Mouse (Mus musculus): ENCODE data around the gene Fndc11. TPM values are rescaled to one million over a fixed set of nuclear protein-coding genes. Genes with fewer than 3 reads are reported as not detected.

The Fndc11 gene
- total RNA-seq, 2 experiments from 2014 or later = not detected

DNA sequence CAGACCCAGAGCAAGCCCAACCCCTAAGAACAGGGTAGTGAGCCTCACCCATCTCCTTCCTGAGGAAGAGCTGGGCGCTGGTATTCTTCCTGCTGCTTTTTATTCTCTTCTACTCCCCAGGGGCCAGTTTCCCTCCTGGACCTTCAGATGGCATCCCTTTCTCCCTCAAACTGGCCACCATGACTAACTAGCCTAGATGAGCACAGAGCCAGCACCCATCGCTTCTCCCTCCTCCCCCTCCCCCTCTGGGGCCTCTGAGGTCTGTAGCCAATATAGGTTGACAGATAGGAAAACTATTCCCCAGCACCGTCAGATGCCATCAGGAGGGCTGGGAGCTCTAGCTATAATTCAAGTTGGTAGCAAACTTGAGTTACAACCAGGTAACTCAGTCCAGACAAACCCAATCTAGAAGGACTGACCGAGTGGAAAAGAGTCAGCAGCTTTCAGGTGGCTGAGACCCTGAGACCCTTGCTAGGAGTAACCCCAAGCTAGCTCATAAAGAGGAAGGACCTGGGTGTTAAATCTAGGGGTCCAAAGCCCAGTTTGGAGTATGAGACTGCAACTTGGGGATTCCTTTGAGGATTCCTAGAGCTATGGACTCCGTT is 830 bp upstream of the Fndc11 start:
- no peak for DNase-seq (ENCODE audit: low spot score)

DNA sequence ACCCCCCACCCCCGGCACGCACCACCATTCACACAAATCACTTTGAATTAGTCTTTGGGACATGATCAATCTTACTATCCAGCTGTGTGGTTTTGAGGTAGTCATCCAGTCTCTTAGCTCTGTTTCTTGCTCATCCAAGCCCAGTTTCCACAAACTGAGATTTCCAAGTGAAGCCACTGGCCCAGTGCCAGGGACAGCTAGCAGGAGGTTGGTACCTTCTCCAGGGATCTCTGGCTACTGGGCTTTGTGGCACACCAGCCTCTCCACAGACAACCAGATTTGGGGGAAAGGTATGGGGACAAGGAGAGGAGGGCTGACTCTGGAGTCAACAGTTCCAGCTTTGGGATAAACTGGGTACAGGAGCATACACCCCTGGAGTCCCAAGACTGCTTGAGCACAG is 548 bp downstream of the Fndc11 start:
- no peak for DNase-seq (ENCODE audit: low spot score)

DNA sequence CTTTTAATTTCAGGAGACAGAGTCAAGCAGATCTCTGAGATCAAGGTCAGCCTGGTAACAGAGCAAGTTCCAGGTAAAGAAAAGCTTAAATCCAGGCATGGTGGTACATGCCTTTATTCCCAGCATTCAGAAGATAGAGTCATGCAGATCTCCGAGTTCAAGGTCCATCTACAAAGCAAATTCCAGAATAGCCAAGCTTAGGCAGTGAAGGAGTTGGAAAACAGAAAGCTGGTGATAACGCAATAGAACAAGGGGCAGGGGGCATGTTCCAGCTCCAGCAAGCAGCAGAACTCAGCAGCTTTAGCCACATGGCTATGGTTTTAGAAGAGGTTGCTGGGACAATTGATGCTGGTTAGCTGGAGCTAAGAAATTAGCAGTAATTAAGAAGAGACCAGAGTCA is 5.2 kb downstream of the Fndc11 start:
- DNase-seq (ENCODE audit: low spot score) = no peak

DNA sequence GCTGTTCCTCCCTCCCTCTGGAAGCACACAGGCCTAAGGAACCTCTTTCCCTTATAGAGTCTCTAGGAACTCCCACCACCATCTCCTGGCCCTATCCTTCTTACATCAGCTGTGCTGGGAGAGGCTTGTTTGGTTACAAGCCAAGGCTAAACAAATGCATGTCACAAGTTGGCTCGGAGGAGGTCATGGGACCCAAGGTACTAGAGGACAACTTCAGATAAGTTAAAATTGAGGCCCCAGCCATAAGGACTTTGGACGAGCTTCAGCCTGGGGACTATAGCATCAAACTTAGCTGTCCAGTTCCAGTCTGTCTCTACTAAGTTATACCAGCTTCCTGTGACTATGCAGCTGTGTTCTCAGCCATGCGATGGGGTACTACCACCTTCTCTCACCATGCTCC is 7.3 kb downstream of the Fndc11 start:
- no peak for DNase-seq (ENCODE audit: low spot score)

DNA sequence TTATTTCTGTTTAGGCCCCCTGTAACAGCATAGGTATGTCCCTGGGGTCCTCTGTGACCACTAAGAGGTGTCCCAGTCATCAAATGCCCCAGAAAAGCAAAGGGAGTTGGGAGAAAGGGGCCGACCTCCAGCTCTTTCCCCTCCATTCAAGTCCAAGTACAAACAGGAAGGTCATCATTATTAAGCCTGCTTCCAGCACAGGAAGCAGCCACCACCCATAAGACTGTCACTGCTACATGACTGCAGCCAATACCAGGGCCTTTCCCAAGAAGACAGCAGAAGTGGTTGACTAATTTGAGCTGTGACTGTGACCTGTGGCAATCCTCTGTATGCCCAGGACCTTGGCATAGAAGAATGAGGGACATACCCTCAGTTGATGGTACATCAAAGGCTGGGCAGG is 8.5 kb downstream of the Fndc11 start:
- DNase-seq (ENCODE audit: low spot score) = no peak

DNA sequence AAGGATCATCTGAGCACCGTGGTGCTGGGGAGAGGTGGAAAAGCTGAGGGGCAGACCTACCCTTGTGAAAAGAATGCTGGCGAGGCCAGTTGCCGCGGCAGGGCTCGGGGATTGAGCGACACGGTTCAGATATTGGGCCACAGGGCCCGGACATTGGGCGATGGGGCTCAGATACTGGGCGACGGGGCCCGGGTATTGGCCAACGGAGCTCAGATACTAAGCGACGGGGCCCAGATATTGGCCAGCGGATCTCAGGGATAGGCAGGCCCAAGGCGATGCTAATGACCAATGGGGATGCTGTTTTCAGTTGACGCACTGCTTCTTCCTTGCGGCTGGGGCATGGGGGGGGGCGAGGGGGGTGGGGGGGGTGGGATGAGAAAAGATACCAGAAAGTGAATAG is 11.4 kb downstream of the Fndc11 start:
- DNase-seq (ENCODE audit: low spot score) = no peak

DNA sequence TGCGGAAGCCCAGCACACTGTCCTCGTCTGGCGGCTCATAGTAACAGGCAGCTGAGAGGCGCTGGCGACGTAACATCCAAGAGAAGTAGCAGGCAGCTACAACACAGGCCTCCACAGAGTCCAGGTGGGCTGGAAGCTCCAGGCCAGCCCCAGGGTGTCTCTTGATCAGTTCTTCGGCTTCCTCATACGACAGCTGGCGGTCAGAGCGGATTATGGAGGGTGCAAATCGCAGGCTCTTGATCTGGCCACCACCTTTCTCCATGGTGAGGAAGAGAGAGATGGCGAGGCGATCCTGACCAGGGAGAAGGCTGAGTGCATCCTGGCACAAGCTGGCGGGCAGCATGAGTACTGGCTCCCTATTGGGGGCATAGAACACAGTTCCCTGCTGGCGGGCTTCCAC is 13.6 kb downstream of the Fndc11 start:
- DNase-seq (ENCODE audit: low spot score) = no peak

DNA sequence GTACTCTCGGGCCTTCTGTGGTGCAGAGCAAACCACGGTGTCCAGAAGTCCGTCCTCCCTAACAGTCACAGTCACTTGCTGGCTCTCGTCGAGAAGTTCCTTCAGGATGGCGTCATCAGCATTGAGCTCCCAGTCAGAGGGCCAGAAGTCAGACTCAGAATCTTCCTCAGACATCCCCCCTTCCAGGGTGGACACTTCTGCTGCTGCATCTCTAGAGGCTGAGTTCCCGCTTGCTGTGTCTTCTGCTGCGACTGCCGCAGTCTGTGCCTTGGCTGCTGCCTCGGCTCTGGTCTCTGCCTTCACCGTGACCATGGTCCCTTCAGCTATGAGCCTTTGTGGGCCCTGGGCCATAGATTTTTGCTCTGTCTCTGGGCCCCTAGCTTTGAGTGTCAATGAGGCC is 14.9 kb downstream of the Fndc11 start:
- DNase-seq (ENCODE audit: low spot score) = no peak

DNA sequence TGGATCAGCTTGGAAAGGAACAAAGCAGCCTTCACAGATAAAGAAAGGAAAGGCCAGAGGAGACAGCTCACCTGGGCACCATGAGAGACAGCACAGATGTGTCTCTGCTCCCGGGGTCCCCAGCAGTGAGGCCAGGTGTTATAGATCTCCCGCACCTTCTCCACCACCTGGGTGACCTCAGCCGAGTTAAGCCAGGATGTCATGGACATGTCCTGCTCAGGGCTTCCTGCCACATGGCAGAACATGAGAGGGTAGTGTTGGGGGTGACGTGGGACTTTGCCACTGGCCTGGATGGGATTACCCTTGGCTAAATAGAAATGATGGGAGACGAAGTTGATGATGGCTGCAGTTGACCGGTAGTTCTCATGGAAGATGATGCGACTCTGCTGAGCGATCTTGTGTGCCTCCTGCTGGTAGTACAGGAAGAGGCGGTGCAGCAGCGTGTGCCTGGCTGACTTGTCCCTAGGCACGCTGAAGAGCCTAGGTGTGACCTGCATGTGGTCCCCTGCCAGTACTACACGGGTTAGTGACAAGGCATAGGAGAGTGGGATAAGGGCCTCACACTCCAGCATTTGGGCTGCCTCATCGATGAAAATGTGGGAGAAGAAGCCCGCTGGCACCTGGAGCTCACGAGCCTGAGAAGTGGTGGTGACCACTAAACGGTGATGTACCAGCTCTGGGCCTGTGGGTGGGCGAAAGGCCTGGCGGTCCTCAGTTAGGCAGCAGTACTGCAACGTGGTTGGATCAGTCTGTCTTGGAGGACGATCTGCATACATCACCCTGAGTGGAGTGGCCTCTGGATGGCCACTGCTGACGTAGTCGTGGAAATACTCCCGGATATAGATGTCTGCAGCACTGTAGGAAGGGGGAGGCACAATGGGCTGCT is 16.1 kb downstream of the Fndc11 start:
- no peak for DNase-seq (ENCODE audit: low spot score)

DNA sequence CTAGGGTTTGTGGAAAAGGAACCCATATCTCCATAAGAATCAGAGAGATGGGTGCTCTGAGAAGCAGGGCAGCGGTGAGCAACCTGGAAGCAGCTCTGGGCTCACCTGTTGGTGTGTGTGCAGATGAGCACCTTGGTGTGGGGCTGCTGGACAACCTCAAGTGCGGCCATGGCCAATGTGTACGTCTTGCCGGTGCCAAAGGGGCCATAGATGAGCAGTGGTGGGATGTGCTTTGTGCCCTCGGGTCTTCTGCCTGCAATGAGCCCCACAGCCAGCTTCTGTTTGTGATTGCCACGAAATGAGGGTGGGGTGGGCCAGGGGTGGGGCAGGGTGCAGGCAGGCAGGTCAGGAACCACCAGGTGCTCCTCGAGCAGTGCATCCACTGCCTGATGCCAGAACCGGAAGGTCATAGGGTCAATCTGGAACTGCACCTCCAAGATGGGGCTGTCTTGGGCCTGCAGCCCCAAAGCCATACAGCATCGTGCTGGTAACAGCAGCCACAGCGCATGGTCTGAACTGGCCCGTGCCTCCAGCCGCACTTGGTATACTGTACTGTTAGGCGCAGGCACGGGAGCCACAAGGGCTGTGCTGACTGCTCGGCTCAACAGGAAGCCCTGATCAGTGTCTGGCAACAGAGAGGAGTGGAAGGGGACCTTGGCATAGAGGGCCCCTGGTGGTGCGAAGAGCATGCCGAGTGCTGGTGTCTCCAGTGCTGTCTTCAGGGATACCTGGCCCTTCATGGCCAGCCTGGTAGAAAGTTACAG is 17.6 kb downstream of the Fndc11 start:
- DNase-seq (ENCODE audit: low spot score) = no peak

DNA sequence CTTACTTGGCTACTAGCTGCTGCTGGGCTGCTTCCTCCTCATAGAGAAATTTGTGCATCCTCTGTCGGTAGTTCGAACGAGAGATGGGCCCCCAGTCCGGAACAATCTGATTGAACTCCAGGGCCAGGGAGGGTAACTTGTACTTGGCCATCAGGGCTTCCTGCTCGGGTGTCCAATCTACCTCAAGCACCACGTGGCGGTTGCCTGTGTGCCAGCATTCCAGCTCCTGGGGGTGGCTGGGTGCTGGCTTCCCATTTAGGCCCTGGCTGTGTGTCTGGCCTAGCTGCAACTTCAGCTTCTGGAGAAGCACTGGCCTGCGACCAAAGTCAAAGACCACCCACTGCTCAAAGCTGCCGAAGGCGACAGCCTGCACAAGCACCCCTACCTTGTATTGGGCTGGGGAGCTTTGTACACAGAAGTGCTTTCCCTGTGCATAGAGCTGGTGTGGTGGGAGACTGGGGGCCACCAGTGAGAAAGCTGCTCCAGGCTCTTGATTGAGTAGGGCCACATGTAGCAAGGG is 18.3 kb downstream of the Fndc11 start:
- DNase-seq (ENCODE audit: low spot score) = no peak

DNA sequence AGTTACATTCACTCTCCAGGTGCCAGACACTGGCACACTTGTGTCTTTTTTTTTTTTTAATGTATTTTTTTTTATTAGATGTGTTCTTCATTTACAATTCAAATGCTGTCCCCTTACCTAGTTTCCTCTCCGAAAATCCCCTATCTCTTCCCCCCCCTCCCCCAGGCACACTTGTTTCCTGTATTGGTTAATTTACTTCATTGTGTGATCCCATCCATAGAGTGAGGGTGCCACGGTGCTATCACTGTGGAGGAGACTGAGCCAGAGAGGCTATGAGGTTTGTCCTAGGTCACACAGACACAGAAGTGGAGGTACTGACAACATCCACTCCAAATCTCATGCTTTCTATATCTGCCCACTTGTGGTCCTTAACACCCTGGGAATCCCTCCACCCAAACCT is 19.0 kb downstream of the Fndc11 start:
- DNase-seq (ENCODE audit: low spot score) = no peak

DNA sequence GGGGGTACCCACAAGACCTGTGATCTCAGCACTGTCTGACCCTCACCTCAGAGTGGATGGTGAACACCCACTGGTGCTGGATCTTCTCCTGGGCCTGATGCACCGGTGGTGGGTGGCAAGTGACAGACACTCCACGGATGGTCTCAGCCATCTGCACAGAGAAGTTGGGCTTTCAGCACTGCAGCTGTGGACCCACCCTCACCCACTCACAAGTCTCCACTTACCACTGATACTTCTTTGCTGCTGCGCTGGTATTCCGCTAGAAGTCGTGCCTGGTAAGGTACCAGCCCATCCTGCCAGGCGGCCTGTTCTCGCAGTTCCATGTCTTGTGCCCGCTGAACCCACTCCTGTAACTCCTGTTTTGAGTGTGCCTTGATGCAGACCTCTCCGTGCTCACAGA is 19.4 kb downstream of the Fndc11 start:
- no peak for DNase-seq (ENCODE audit: low spot score)

DNA sequence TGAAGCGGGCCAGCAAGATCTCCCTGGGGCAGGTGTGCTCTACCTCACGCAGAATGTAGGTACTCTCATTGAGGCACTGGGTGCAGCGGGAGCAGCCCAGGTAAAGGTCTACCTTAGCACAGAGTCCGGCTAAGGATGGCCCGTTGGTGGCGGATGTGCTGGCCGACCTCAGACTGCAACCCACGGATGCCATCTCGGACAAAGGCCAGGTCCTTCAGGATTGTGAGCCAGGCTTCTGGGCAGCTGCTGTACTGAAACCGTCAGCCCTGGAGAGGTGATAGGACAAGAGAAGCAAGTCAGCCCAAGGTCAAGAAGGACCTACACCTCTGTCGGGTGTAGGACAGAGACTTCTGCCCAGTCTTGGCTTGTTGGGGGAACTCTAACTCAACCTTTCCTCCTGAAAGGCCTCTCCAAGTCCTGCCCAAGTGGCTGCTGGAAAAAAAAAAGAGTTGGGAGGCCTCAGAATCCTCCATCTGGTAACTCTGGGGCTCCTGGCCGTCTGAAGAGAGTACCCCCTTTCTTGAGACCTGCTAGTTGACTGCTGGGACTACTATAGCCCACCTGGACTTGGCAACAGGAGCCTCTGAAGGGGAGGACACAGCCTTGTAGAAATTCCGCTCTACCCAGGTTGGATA is 21.1 kb downstream of the Fndc11 start:
- no peak for DNase-seq (ENCODE audit: low spot score)

DNA sequence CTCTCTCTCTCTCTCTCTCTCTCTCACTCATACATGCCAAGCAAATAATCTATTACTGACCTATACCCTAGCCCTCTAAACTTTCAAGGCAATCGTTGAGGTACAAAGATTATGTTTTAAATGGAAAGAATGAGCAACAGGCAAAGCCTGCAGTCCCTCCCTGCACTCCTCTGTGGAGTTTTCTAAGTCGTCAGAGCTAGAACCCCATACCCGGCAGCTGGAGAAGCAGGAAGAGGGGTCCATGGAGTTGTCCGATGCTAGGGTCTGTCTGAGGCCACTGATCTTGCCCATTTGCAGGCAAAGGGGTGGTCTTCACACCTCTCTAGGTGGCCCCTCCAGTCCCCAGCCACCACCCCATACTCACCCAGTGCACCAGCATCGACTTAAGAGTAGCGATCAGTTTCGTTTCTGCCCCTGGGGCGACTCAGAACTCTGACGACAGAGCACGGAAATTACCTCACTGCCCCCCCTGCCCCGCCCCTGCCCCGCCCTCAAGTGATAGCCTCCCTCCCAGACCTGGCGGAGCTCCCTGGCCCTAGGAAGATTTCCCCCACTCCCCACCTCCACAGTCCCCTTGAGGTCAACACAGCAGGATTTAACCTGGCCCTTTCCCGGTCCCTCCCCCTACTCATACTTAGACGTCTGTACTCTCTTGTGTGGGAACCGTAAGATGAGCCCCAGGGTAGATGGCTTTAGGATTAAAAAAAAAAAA is 21.9 kb downstream of the Fndc11 start, which contains the start of gene Helz2:
Gene Helz2 (minus strand): TSS at position 426 of the 712 bp plus-strand sequence.
- peak; percentile 42 for DNase-seq (ENCODE audit: low spot score)

DNA sequence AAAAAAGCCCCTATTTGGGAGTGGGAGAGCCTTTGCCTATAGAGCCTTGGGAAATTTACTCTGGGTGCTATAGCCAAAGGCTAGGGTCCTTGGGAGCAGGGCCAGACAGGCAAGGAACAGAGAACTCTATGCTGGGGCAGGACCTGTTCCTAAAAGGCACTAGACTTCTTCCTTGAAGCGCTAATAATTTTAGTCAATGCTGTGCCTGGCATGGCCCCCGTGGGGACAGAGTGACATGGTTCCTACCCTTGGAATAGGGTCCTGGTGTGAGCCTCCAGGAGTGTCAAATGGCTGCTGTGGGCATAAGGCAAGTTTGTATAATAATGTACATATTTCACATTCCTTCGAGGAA is 22.5 kb downstream of the Fndc11 start:
- DNase-seq (ENCODE audit: low spot score) = no peak

DNA sequence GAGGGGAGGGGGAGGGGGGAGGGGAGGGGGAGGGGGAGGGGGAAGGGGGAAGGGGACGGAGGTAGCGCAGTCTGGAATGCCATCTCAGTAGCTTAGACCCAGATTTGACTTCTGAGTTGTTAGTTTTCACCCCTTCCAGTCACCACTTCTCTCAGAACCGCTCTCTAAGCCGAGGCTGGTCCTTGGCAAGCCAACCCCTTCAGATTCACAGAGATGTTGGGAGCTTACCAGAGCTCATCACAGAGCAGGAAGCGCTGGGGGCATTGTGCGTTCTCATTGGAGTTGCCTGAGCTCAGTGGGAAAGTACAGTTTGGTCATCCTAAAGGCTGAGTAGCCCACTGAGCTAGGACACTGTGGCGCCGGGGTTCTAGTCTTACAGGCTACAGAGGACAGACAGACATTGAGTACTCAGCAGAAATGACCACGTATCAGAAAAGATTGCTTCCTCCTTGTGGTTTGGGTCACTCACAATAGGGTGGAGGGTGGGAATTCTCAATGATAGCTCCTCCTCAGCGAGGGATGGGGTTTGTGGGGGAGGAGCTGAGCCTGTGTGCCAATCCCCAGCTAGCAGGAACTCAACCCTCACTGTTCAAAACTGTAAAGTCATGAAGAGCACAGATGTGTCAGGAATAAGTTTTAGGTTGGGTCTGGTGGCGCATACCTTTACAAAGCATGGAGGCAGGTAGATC is 24.0 kb downstream of the Fndc11 start:
- DNase-seq (ENCODE audit: low spot score) = peak; percentile 51

DNA sequence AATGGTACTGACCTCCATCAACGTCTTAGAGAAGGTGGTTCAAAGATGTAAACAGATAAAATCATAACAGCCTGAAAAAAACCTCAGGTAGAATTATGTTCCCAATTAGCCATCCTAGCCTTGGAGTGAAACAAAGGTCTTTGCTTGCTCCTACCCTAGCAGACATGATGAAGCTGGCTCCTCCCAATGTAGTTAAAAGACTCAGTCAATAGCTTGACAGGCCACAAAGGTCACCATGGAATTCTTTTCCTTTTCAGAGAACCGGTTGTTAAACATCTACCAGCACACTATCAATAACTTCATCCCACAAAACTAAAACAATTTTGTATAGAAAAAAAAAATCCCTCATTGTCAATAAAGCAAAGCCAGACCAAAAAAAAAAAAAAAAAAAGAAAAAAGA is 25.2 kb downstream of the Fndc11 start:
- no peak for DNase-seq (ENCODE audit: low spot score)

DNA sequence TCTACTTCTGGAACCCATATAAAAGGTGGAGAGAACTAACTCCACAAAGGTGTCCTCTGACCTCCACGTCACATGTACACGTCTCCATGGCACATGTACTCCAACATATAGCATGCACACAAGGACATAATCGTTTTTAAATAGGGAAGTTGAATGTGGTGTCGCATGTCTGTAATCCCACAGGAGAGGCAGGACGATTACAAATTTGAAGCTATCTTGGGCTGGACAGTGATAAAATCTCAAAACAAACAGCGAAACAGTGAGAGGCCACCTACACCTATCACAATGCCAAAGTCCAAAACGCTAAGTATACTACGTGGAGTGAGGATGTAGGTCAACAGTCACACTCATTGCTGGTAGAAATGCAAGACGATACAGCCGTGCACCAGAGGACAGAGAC is 29.4 kb downstream of the Fndc11 start:
- DNase-seq (ENCODE audit: low spot score) = no peak

DNA sequence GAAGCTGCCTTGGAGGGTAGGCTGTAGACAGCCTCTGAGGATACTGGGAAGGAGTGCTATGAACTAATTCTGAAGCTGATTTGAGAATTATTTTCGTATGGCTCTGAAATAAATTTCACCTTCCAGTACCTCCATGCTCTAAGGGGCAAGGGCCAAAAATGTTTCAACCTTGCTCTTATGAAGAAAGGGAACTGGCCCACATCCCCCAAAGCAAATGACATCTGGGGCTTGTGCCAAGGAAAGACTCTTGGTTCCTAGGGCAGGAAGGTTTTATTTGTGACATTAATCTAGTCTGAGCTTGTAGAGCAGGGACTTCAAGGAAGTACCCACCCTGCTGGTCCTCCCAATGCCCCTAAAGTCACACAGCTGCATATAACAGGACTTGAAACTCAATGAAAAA is 32.0 kb downstream of the Fndc11 start:
- DNase-seq (ENCODE audit: low spot score) = no peak

DNA sequence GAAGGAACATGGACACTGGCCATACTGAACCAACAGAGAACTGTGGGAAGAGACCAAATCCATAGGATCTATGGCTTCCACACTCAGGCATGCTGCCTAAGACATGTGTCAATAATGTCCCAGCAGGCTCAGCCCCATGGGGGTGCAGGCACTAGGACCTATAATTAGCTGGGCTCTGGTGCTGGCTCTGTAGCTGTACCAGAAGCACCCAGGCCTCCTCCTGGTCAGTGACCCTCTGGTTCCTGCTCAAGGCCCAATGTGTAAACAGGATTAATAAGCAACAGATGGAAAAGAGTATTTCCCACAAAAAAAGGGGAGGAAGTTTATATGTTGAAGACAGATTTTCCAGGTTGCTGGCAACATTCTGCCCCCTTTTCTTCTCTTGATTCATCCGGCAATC is 33.4 kb downstream of the Fndc11 start:
- DNase-seq (ENCODE audit: low spot score) = no peak

Data from gastrocnemius, adult 18-20 months (tissue).